Mouse (Mus musculus): ENCODE results near the gene Zdhhc14. TPM values are rescaled to one million over a fixed set of nuclear protein-coding genes. Genes with fewer than 3 reads are reported as not detected.
A peak's percentile ranks its signal among the peaks of the same experiment; 100 is the strongest.

The Zdhhc14 gene
- polyA plus RNA-seq, 1 experiment from 2014 or later, result 2.0 TPM

GRCm38 (mm10) chr17:5483456-5483855, 8.9 kb upstream of the Zdhhc14 start:
- no peak overlapping the region for H3K9ac ChIP-seq (ENCODE audit: low read length)
- no peaks in the 10 kb centered on the region for H3K36me3 ChIP-seq (ENCODE audit: control insufficient read depth, insufficient read depth, low read length)
- no peaks in the 10 kb centered on the region for H3K4me1 ChIP-seq (ENCODE audit: control insufficient read depth, insufficient read depth, low read length)
- H3K4me2 ChIP-seq, result no peak overlapping the region
- H3K9me3 ChIP-seq (ENCODE audit: control insufficient read depth, low read length), result no peaks in the 10 kb centered on the region
- DNase-seq (ENCODE audit: low spot score, missing footprints) (no peak), ATAC-seq (ENCODE audit: low FRiP score) (no peak)
- no peaks in the 10 kb centered on the region for H3K27me3 ChIP-seq (ENCODE audit: control insufficient read depth, insufficient read depth, low read length)
- H3K27ac ChIP-seq (ENCODE audit: low read depth, low read length), result no peak overlapping the region
- H3K4me3 ChIP-seq (ENCODE audit: low read depth, low read length), result no peak overlapping the region
- 75% methylated on average over 4 of the region's 4 CpGs for WGBS

- ATAC-seq (ENCODE audit: low FRiP score), result no peak
- DNase-seq (ENCODE audit: low spot score, missing footprints), result no peak
- WGBS, result 92% methylated on average over 1 of the region's 1 CpGs
Observed at GRCm38 (mm10) chr17:5484663-5485062, 7.7 kb upstream of the Zdhhc14 start.

GRCm38 (mm10) chr17:5488156-5488555, 4.2 kb upstream of the Zdhhc14 start:
- H3K27me3 ChIP-seq (ENCODE audit: control insufficient read depth, insufficient read depth, low read length), result no peaks in the 10 kb centered on the region
- H3K4me1 ChIP-seq (ENCODE audit: control insufficient read depth, insufficient read depth, low read length), result peaks cover 3% of the 10 kb centered on the region; the same call in 1 of the 2 replicates
- no peaks in the 10 kb centered on the region for H3K36me3 ChIP-seq (ENCODE audit: control insufficient read depth, insufficient read depth, low read length)
- ATAC-seq (ENCODE audit: low FRiP score) (no peak), DNase-seq (ENCODE audit: low spot score, missing footprints) (no peak)
- H3K27ac ChIP-seq (ENCODE audit: low read depth, low read length), result no peak overlapping the region
- H3K9me3 ChIP-seq (ENCODE audit: control insufficient read depth, low read length), result no peaks in the 10 kb centered on the region
- H3K4me2 ChIP-seq, result no peak overlapping the region
- no peak overlapping the region for H3K4me3 ChIP-seq (ENCODE audit: low read depth, low read length)
- no peak overlapping the region for H3K9ac ChIP-seq (ENCODE audit: low read length)
- WGBS, result 68% methylated on average over 9 of the region's 9 CpGs

More at GRCm38 (mm10) chr17:5484663-5485062, 7.7 kb upstream of the Zdhhc14 start:
- no peak overlapping the region for H3K4me3 ChIP-seq (ENCODE audit: low read depth, low read length)
- no peaks in the 10 kb centered on the region for H3K9me3 ChIP-seq (ENCODE audit: control insufficient read depth, low read length)
- no peaks in the 10 kb centered on the region for H3K4me1 ChIP-seq (ENCODE audit: control insufficient read depth, insufficient read depth, low read length)
- no peak overlapping the region for H3K4me2 ChIP-seq
- no peak overlapping the region for H3K27ac ChIP-seq (ENCODE audit: low read depth, low read length)
- no peak overlapping the region for H3K9ac ChIP-seq (ENCODE audit: low read length)
- H3K27me3 ChIP-seq (ENCODE audit: control insufficient read depth, insufficient read depth, low read length), result no peaks in the 10 kb centered on the region
- H3K36me3 ChIP-seq (ENCODE audit: control insufficient read depth, insufficient read depth, low read length), result no peaks in the 10 kb centered on the region

DNA sequence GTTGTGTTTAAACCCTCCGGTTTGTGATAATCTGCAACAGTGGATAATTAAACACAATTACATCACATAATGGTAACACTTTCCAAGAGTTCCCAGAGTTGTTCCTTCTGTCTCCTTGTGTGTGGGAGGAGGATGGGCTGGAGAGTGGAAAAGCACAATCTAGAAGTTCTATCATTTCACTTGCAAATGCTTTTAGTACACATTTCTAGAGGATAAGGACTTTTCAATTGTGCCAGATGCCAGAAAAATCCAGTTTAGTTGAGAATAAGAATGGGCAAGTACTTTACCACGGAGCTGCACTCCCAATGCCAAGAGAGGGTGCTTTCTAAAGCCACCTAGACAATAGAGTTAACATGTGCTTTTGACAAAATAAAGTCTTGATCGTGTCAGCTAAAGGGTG, 2.0 kb upstream of the Zdhhc14 start:
- peaks cover 12% of the 10 kb centered on the region for H3K27me3 ChIP-seq (ENCODE audit: control insufficient read depth, insufficient read depth, low read length)
- ATAC-seq (ENCODE audit: low FRiP score) (no peak), DNase-seq (ENCODE audit: low spot score, missing footprints) (peak; percentile 87)
- no peak overlapping the region for H3K4me3 ChIP-seq (ENCODE audit: low read depth, low read length)
- H3K4me1 ChIP-seq (ENCODE audit: control insufficient read depth, insufficient read depth, low read length), result peaks cover 7% of the 10 kb centered on the region
- H3K4me2 ChIP-seq, result no peak overlapping the region
- 73% methylated on average over 3 of the region's 3 CpGs for WGBS
- no peak overlapping the region for H3K27ac ChIP-seq (ENCODE audit: low read depth, low read length)
- no peaks in the 10 kb centered on the region for H3K9me3 ChIP-seq (ENCODE audit: control insufficient read depth, low read length)
- no peak overlapping the region for H3K9ac ChIP-seq (ENCODE audit: low read length)
- no peaks in the 10 kb centered on the region for H3K36me3 ChIP-seq (ENCODE audit: control insufficient read depth, insufficient read depth, low read length)

GRCm38 (mm10) chr17:5491031-5491800, 1.1 kb upstream of the Zdhhc14 start:
- peak; percentile 89 for ATAC-seq (ENCODE audit: low FRiP score)

GRCm38 (mm10) chr17:5492746-5493160, 396 bp downstream of the Zdhhc14 start:
- peak overlapping the region; percentile 65 for H3K4me3 ChIP-seq (ENCODE audit: low read depth, low read length)
- peaks cover 12% of the 10 kb centered on the region for H3K27me3 ChIP-seq (ENCODE audit: control insufficient read depth, insufficient read depth, low read length)
- H3K4me1 ChIP-seq (ENCODE audit: control insufficient read depth, insufficient read depth, low read length), result peaks cover 7% of the 10 kb centered on the region
- H3K9me3 ChIP-seq (ENCODE audit: control insufficient read depth, low read length), result no peaks in the 10 kb centered on the region
- WGBS, result under 1% methylated on average over 47 of the region's 48 CpGs
- ATAC-seq (ENCODE audit: low FRiP score) (peak; percentile 59), DNase-seq (ENCODE audit: low spot score, missing footprints) (peak; percentile 96)
- H3K36me3 ChIP-seq (ENCODE audit: control insufficient read depth, insufficient read depth, low read length), result no peaks in the 10 kb centered on the region
- 0 out of 2 replicates have a peak overlapping the region, but pooled peaks have one; percentile 17 for H3K27ac ChIP-seq (ENCODE audit: low read depth, low read length)
- peak overlapping the region; percentile 99 for H3K4me2 ChIP-seq
- peak overlapping the region; percentile 82 for H3K9ac ChIP-seq (ENCODE audit: low read length)

More at GRCm38 (mm10) chr17:5491031-5491800, 1.1 kb upstream of the Zdhhc14 start:
- peaks cover 7% of the 10 kb centered on the region for H3K4me1 ChIP-seq (ENCODE audit: control insufficient read depth, insufficient read depth, low read length)
- H3K27me3 ChIP-seq (ENCODE audit: control insufficient read depth, insufficient read depth, low read length), result peaks cover 12% of the 10 kb centered on the region
- DNase-seq (ENCODE audit: low spot score, missing footprints), result no peak
- H3K9me3 ChIP-seq (ENCODE audit: control insufficient read depth, low read length), result no peaks in the 10 kb centered on the region
- peak overlapping the region; percentile 99 for H3K4me2 ChIP-seq
- H3K27ac ChIP-seq (ENCODE audit: low read depth, low read length), result peak overlapping the region; percentile 93
- peak overlapping the region; percentile 65 for H3K4me3 ChIP-seq (ENCODE audit: low read depth, low read length)
- H3K36me3 ChIP-seq (ENCODE audit: control insufficient read depth, insufficient read depth, low read length), result no peaks in the 10 kb centered on the region
- under 1% methylated on average over 29 of the region's 29 CpGs for WGBS
- peak overlapping the region; percentile 82 for H3K9ac ChIP-seq (ENCODE audit: low read length)

- ATAC-seq (ENCODE audit: low FRiP score), result no peak
Observed at GRCm38 (mm10) chr17:5493161-5493771, 909 bp downstream of the Zdhhc14 start.

DNA sequence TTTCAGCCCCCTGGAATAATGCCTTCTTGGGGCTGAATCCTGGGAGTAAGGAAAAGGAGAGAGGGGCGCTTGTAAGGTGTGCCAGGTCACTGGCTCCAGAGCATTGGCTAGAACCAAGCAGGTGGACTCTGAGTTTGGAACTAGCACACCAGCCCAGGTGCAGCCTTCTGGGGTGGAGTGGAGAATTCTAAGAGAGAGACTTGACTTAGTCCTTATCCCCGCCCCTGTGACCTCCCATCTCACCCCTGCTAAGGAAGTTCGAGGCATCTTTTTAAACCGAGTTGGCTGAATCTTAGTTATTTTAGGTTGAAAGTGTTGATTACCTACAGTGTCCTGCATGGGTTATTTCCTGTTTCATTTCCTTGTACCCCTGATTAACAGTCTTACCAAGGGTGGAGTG, 1.5 kb downstream of the Zdhhc14 start:
- Histone ChIP-seq H3K4me3 (ENCODE audit: low read depth, low read length) (peak overlapping the region; percentile 65), H3K4me2 (peak overlapping the region; percentile 99), H3K36me3 (ENCODE audit: control insufficient read depth, insufficient read depth, low read length) (no peaks in the 10 kb centered on the region), H3K27me3 (ENCODE audit: control insufficient read depth, insufficient read depth, low read length) (peaks cover 12% of the 10 kb centered on the region), H3K4me1 (ENCODE audit: control insufficient read depth, insufficient read depth, low read length) (peaks cover 7% of the 10 kb centered on the region), H3K9ac (ENCODE audit: low read length) (peak overlapping the region; percentile 82), H3K9me3 (ENCODE audit: control insufficient read depth, low read length) (no peaks in the 10 kb centered on the region), H3K27ac (ENCODE audit: low read depth, low read length) (no peak overlapping the region)
- WGBS, result 21% methylated on average over 4 of the region's 4 CpGs
- DNase-seq (ENCODE audit: low spot score, missing footprints), result no peak
- no peak for ATAC-seq (ENCODE audit: low FRiP score)

More at GRCm38 (mm10) chr17:5493161-5493771, 909 bp downstream of the Zdhhc14 start:
- Histone ChIP-seq H3K9ac (ENCODE audit: low read length) (peak overlapping the region; percentile 82), H3K27ac (ENCODE audit: low read depth, low read length) (0 out of 2 replicates have a peak overlapping the region, but pooled peaks have one; percentile 17), H3K4me3 (ENCODE audit: low read depth, low read length) (peak overlapping the region; percentile 65), H3K4me2 (peak overlapping the region; percentile 99), H3K4me1 (ENCODE audit: control insufficient read depth, insufficient read depth, low read length) (peaks cover 7% of the 10 kb centered on the region), H3K27me3 (ENCODE audit: control insufficient read depth, insufficient read depth, low read length) (peaks cover 12% of the 10 kb centered on the region), H3K36me3 (ENCODE audit: control insufficient read depth, insufficient read depth, low read length) (no peaks in the 10 kb centered on the region), H3K9me3 (ENCODE audit: control insufficient read depth, low read length) (no peaks in the 10 kb centered on the region)
- 2% methylated on average over 53 of the region's 53 CpGs for WGBS
- peak; percentile 91 for DNase-seq (ENCODE audit: low spot score, missing footprints)

DNA sequence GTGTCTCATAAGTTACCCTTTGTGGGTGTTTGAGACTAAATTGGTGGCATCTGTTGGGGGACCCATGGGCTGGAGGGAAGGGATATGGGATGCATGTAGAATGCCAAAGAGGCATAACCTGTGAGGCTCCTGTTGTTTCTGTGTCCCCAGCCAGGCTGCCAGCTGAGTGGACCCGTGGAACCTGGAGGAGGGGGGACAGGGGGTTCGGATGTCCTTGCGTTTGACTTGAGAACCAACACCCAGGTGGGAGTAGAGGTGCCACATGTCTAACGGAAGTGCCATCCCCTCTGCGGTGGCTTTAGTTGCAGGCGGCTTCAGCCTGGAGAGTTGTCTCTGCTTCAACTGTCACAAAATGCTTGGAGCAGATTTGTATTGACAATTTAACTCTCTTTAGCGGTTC, 2.5 kb downstream of the Zdhhc14 start:
- no peak overlapping the region for H3K4me3 ChIP-seq (ENCODE audit: low read depth, low read length)
- WGBS, result 89% methylated on average over 7 of the region's 7 CpGs
- no peak overlapping the region for H3K4me2 ChIP-seq
- no peaks in the 10 kb centered on the region for H3K36me3 ChIP-seq (ENCODE audit: control insufficient read depth, insufficient read depth, low read length)
- peaks cover 7% of the 10 kb centered on the region for H3K4me1 ChIP-seq (ENCODE audit: control insufficient read depth, insufficient read depth, low read length)
- H3K27me3 ChIP-seq (ENCODE audit: control insufficient read depth, insufficient read depth, low read length), result peaks cover 12% of the 10 kb centered on the region
- no peak overlapping the region for H3K27ac ChIP-seq (ENCODE audit: low read depth, low read length)
- H3K9me3 ChIP-seq (ENCODE audit: control insufficient read depth, low read length), result no peaks in the 10 kb centered on the region
- no peak overlapping the region for H3K9ac ChIP-seq (ENCODE audit: low read length)
- ATAC-seq (ENCODE audit: low FRiP score), result no peak
- DNase-seq (ENCODE audit: low spot score, missing footprints), result no peak
